Mouse (Mus musculus) subcutaneous adipose tissue, adult 2 months (tissue): ENCODE measurements around the gene Olfr1272. TPM values are rescaled to one million over a fixed set of nuclear protein-coding genes. Genes with fewer than 3 reads are reported as not detected.

ENCODE experiments used
- polyA plus RNA-seq: library from polyadenylated mRNA; depleted of rRNA; stranded (reverse); fragments of >200 nt; gene quantifications from 2 replicates; pipeline ENCODE4 v1.2.3, GENCODE M21; 2012; ENCODE audit warnings: low replicate concordance; rRNA removed

The Olfr1272 gene
- polyA plus RNA-seq, result not detected in 2 replicates

GRCm38 (mm10) chr2:90292741-90293140, at the start of gene Olfr1272:
Gene Olfr1272 (minus strand): TSS chr2:90292841.

GRCm38 (mm10) chr2:90321900-90322299, 29.3 kb upstream of the Olfr1272 start, which contains the start of gene Gm13769:
Gene Gm13769 (plus strand): TSS chr2:90322200.

GRCm38 (mm10) chr2:90270932-90271331, 21.7 kb downstream of the Olfr1272 start, which contains the start of gene Olfr1271:
Gene Olfr1271 (minus strand): TSS chr2:90271032.

GRCm38 (mm10) chr2:90257492-90257891, 35.1 kb downstream of the Olfr1272 start, which contains the start of gene Olfr142:
Gene Olfr142 (minus strand): TSS chr2:90257592.

Other genes with a start within 250 kb of the Olfr1272 start
- gene Olfr140, start 229.2 kb downstream of the Olfr1272 start, polyA plus RNA-seq, result not detected in 2 replicates
- gene Olfr1269, start 171.4 kb downstream of the Olfr1272 start, polyA plus RNA-seq, result not detected in 2 replicates
- not detected in 2 replicates for gene Olfr32, start 150.5 kb downstream of the Olfr1272 start, polyA plus RNA-seq
- gene Olfr1270, start 139.8 kb downstream of the Olfr1272 start, polyA plus RNA-seq, result not detected in 2 replicates
- not detected in 2 replicates for gene Olfr1506, start 68.3 kb downstream of the Olfr1272 start, polyA plus RNA-seq
- not detected in 2 replicates for gene Olfr142, start 35.2 kb downstream of the Olfr1272 start, polyA plus RNA-seq
- not detected in 2 replicates for gene Olfr1271, start 21.8 kb downstream of the Olfr1272 start, polyA plus RNA-seq
- gene Gm13769, start 29.4 kb upstream of the Olfr1272 start, polyA plus RNA-seq, result not detected in 2 replicates
- gene Olfr1274-ps, start 105.8 kb upstream of the Olfr1272 start, polyA plus RNA-seq, result not detected in 2 replicates